Mouse (Mus musculus) C2C12 (cell line): ENCODE results near the gene Phactr1. TPM values are rescaled to one million over a fixed set of nuclear protein-coding genes. Genes with fewer than 3 reads are reported as not detected.

ENCODE experiments used
- H3K27me3 ChIP-seq: one replicate; pipeline ENCODE4 v1.6.1; 2011; ENCODE audit not compliant: control insufficient read depth, insufficient read depth, insufficient read length
- H3K36me3 ChIP-seq: one replicate; pipeline ENCODE4 v1.6.1; 2011; ENCODE audit not compliant: control insufficient read depth, insufficient read depth
- H3K4me3 ChIP-seq: one replicate; pipeline ENCODE4 v1.5.1; 2011; ENCODE audit warnings: mild to moderate bottlenecking, control low read depth; ENCODE audit not compliant: poor library complexity, insufficient read depth, severe bottlenecking
- H3K79me2 ChIP-seq: one replicate; pipeline ENCODE4 v1.6.1; 2011; ENCODE audit not compliant: control insufficient read depth, insufficient read depth
- H3K79me3 ChIP-seq: one replicate; pipeline ENCODE4 v1.6.1; 2011; ENCODE audit warnings: low read depth, control low read depth
- H3ac ChIP-seq: one replicate; pipeline ENCODE3; 2011; ENCODE audit warnings: low read depth; ENCODE audit not compliant: control insufficient read depth, insufficient read length
- CEBPB ChIP-seq: IDR thresholded peaks from one replicate; pipeline ENCODE4 v1.6.1; 2011; ENCODE audit warnings: low read depth, mild to moderate bottlenecking, control low read depth, moderate library complexity
- CTCF ChIP-seq: IDR thresholded peaks from one replicate; pipeline ENCODE4 v1.5.1; 2011; ENCODE audit not compliant: control insufficient read depth, insufficient read depth, insufficient read length
- FOSL1 ChIP-seq: IDR thresholded peaks from one replicate; pipeline ENCODE4 v1.8.0; 2011; ENCODE audit warnings: mild to moderate bottlenecking, low read length; ENCODE audit not compliant: poor library complexity, insufficient read depth, severe bottlenecking
- MAX ChIP-seq: IDR thresholded peaks from one replicate; pipeline ENCODE4 v1.6.1; 2011; ENCODE audit warnings: mild to moderate bottlenecking, control low read depth
- MYOD1 ChIP-seq: IDR thresholded peaks from one replicate; pipeline ENCODE4 v1.6.1; 2011; ENCODE audit warnings: low read depth; ENCODE audit not compliant: control insufficient read depth, insufficient read length
- MYOG ChIP-seq: IDR thresholded peaks from one replicate; pipeline ENCODE4 v1.6.1; 2011; ENCODE audit not compliant: control insufficient read depth, insufficient read length; ENCODE audit errors: extremely low read depth
- USF1 ChIP-seq: IDR thresholded peaks from one replicate; pipeline ENCODE4 v1.6.1; 2011; ENCODE audit warnings: low read depth, mild to moderate bottlenecking, control low read depth, moderate library complexity
- polyA plus RNA-seq: library from polyadenylated mRNA; unstranded; fragments of >200 nt; fragmentation: generic; extraction: Trizol; gene quantifications from one replicate; pipeline ENCODE4 v1.2.1, GENCODE M21; 2012; ENCODE audit warnings: missing spikeins

Gene Phactr1
- polyA plus RNA-seq, 1 experiment = 0.05 TPM

DNA sequence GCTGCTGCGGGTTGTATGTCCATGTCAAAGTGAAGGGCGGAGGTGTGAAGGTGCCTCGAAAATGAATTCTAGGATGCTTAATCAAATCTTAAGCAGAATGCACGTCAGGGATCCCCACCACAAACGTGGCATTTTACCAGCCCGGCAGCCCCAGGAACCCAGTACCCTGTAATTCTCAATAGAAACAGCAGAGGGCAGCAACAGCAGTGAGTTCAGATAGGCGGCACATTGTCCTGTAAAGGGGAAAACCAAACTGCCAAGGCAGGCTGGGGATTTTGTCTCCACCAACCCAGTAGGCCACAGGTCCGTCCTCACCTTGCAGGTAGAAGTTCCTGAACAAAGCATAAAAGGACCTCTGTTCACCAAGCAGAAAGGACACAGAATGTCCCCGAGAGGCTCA, 492.8 kb downstream of the Phactr1 start:
- no peaks in the 10 kb centered on the region for H3K79me2 ChIP-seq
- no peaks in the 10 kb centered on the region for H3K36me3 ChIP-seq
- no peak overlapping the region for H3ac ChIP-seq
- no peaks in the 10 kb centered on the region for H3K79me3 ChIP-seq
- H3K27me3 ChIP-seq = no peaks in the 10 kb centered on the region
- no peak overlapping the region for H3K4me3 ChIP-seq
- TF ChIP-seq MYOD1 (no peak), CTCF (peak; percentile 1)

DNA sequence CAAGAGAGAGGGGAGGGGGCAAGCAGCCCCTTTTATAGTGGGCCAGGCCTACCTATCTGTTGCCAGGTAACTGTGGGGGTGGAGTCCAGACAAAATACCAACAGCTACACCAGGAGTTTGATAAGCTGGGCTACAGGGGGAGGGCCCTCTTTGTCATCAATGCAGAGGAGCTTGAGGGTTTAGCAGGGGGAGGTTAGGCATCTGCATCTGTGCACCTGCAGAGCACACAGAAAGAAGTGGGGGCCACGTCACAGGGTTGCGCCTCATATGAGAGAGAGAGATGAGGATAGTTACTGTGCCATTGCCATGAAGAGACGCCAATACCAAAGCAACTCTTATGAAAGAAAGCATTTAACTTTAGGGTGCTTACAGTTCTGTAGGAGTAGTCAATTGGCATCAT, 496.3 kb downstream of the Phactr1 start:
- H3K79me3 ChIP-seq = no peaks in the 10 kb centered on the region
- H3ac ChIP-seq = no peak overlapping the region
- no peaks in the 10 kb centered on the region for H3K27me3 ChIP-seq
- no peaks in the 10 kb centered on the region for H3K79me2 ChIP-seq
- no peak for TF ChIP-seq FOSL1
- no peak for TF ChIP-seq MAX
- no peak for TF ChIP-seq CEBPB
- TF ChIP-seq MYOD1 = no peak
- no peak for TF ChIP-seq CTCF
- TF ChIP-seq USF1 = no peak
- no peaks in the 10 kb centered on the region for H3K36me3 ChIP-seq
- H3K4me3 ChIP-seq = no peak overlapping the region

- no peak overlapping the region for H3K4me3 ChIP-seq
- H3K79me2 ChIP-seq = no peaks in the 10 kb centered on the region
- H3K79me3 ChIP-seq = no peaks in the 10 kb centered on the region
- H3ac ChIP-seq = no peak overlapping the region
- no peaks in the 10 kb centered on the region for H3K27me3 ChIP-seq
- TF ChIP-seq MAX (no peak), MYOG (no peak), CTCF (no peak), MYOD1 (no peak), USF1 (no peak), FOSL1 (no peak), CEBPB (no peak)
- no peaks in the 10 kb centered on the region for H3K36me3 ChIP-seq
Observed at GRCm38 (mm10) chr13:43177317-43177716, 496.9 kb downstream of the Phactr1 start.

DNA sequence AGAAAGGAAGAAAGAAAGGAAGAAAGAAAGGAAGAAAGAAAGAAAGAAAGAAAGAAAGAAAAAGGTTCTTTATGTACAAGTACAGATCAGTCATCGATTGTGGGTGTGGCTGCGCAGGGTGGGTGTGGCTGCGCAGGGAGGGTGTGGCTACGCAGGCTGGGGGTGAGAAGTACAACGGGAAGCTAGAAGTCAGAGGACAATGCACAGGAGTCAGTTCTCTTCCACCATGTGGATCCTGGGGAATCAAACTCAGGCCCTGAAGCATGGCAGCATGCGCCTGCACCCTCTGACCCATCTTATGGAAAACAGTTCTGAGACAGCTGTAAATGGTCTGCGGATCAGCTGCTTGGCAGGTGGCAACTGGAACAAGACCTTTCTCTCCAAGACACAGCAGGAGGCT, 500.7 kb downstream of the Phactr1 start:
- Histone ChIP-seq H3ac (no peak overlapping the region), H3K79me2 (no peaks in the 10 kb centered on the region), H3K79me3 (no peaks in the 10 kb centered on the region), H3K4me3 (no peak overlapping the region), H3K27me3 (no peaks in the 10 kb centered on the region), H3K36me3 (no peaks in the 10 kb centered on the region)
- TF ChIP-seq CTCF = no peak
- TF ChIP-seq MYOG = no peak
- no peak for TF ChIP-seq MYOD1
- TF ChIP-seq USF1 = no peak
- TF ChIP-seq CEBPB = no peak
- TF ChIP-seq MAX = no peak
- no peak for TF ChIP-seq FOSL1

GRCm38 (mm10) chr13:43182465-43183201, 502.2 kb downstream of the Phactr1 start:
- H3ac ChIP-seq = no peak overlapping the region
- H3K27me3 ChIP-seq = no peaks in the 10 kb centered on the region
- H3K79me2 ChIP-seq = no peaks in the 10 kb centered on the region
- H3K36me3 ChIP-seq = no peaks in the 10 kb centered on the region
- no peak overlapping the region for H3K4me3 ChIP-seq
- TF ChIP-seq CTCF = peak; percentile 77
- TF ChIP-seq FOSL1 = no peak
- no peaks in the 10 kb centered on the region for H3K79me3 ChIP-seq

DNA sequence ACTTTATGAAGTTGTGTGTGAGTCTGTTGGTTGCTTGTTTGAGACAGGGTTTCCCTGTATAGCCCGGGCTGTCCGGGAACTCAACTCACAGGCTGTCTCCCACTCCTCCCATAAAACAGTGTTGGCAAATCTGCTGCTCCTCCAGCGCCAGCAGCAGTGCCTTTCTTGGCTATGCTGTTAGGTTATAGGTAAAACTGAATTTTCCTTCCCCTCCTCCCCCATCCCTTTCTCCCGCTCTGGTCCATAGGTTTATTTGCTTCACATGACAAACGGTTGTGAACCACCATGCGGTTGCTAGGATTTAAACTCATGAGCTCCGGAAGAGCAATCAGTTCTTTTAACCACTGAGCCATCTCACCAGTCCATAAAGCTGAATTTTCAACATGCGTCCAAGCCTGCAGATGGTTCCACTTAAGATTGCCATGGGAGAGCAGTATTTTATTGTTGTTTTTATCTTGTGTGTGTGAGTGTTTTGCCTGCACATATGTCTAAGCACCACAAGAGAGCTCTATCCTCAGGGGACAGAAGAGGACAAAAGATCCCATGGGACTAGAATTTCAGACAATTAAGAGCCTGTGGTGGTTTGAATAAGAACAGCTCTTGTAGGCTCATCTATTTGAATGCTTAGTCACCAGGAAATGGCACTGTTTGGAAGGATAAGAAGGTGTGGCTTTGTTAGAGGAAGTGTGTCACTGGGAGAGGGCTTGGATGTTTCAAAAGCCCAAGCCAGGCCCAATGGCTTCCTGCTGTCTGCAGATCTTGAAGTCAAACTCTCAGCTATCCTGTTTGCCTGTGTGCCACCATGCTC, 503.0 kb downstream of the Phactr1 start:
- H3K79me2 ChIP-seq = no peaks in the 10 kb centered on the region
- TF ChIP-seq USF1 (no peak), FOSL1 (no peak), MYOG (no peak), CEBPB (no peak), MYOD1 (no peak), MAX (no peak), CTCF (no peak)

More for the DNA sequence above, 503.0 kb downstream of the Phactr1 start:
- H3K4me3 ChIP-seq = no peak overlapping the region
- H3K27me3 ChIP-seq = no peaks in the 10 kb centered on the region
- H3K36me3 ChIP-seq = no peaks in the 10 kb centered on the region
- no peak overlapping the region for H3ac ChIP-seq
- H3K79me3 ChIP-seq = no peaks in the 10 kb centered on the region
